In genomic region chr13:95849501-95850007, GRCm38 (mm10) we compare ENCODE assay signal across 9 mouse cellular contexts. TPM values are rescaled to one million over a fixed set of nuclear protein-coding genes. Genes with fewer than 3 reads are reported as not detected.
A peak's percentile ranks its signal among the peaks of the same experiment; 100 is the strongest.
DNase-seq lines count a peak whose midpoint lies in the region; ATAC-seq lines count a peak whose summit lies in the region.
"Had no signal": no experiment of that assay in that cellular context is flagged by ENCODE, and none has a peak within 500 bp of the region (broad histone marks: within the 10 kb centered on the region; RNA-seq: fewer than 3 reads in every experiment).

No protein-coding gene starts in this region.

- peaks cover 16% of the 10 kb centered on the region for H3K4me1 ChIP-seq in hindbrain, embryonic 13.5 days (replicated peaks)
- H3K4me1 ChIP-seq in limb, embryonic 10.5 days, result peaks cover 23% of the 10 kb centered on the region
- H3K4me1 ChIP-seq: intestine, embryonic 15.5 days had no signal

- no peak overlapping the region for H3K4me3 ChIP-seq in hindbrain, embryonic 13.5 days
- H3K4me3 ChIP-seq in limb, embryonic 10.5 days, result no peak overlapping the region
- H3K4me3 ChIP-seq: intestine, embryonic 15.5 days had no signal

- peak; percentile 9 to 13 for DNase-seq in cerebellum, postnatal 25 days
- no peak for DNase-seq in cerebellum, adult 8-10 months
- DNase-seq in adrenal gland, postnatal 36 days, result peak; percentile 54 to 63
- DNase-seq in limb, embryonic 10.5 days (ENCODE audit: low spot score), result no peak
- DNase-seq in kidney, postnatal 10 days, result no peak
- no peak for DNase-seq in ovary, postnatal 36 days (ENCODE audit: low spot score)
- DNase-seq in gastrocnemius, adult 18-20 months (ENCODE audit: low spot score), result no peak

- no peaks in the 10 kb centered on the region for H3K27me3 ChIP-seq in hindbrain, embryonic 13.5 days
- no peaks in the 10 kb centered on the region for H3K27me3 ChIP-seq in limb, embryonic 10.5 days (ENCODE audit: low read depth, poor library complexity, severe bottlenecking)
- H3K27me3 ChIP-seq: intestine, embryonic 15.5 days had no signal

- WGBS in hindbrain, embryonic 13.5 days, result 50% methylated on average over 7 of the region's 7 CpGs
- 54% methylated on average over 7 of the region's 7 CpGs for WGBS in limb, embryonic 10.5 days

- H3K9me3 ChIP-seq in hindbrain, embryonic 13.5 days, result no peaks in the 10 kb centered on the region
- no peaks in the 10 kb centered on the region for H3K9me3 ChIP-seq in limb, embryonic 10.5 days (replicated peaks)
- H3K9me3 ChIP-seq: intestine, embryonic 15.5 days had no signal

- no peaks in the 10 kb centered on the region for H3K36me3 ChIP-seq in hindbrain, embryonic 13.5 days
- no peaks in the 10 kb centered on the region for H3K36me3 ChIP-seq in limb, embryonic 10.5 days
- H3K36me3 ChIP-seq: intestine, embryonic 15.5 days had no signal

- H3K4me2 ChIP-seq in hindbrain, embryonic 13.5 days, result 0 out of 2 replicates have a peak overlapping the region, but pooled peaks have one; percentile 8
- H3K4me2 ChIP-seq: intestine, embryonic 15.5 days had no signal

- peak; percentile 72; the same call in 1 of the 2 replicates for ATAC-seq in hindbrain, embryonic 13.5 days (ENCODE audit: low FRiP score)
- ATAC-seq: intestine, embryonic 15.5 days had no signal

- no peak overlapping the region for H3K27ac ChIP-seq in hindbrain, embryonic 13.5 days
- 0 out of 2 replicates have a peak overlapping the region, but pooled peaks have one; percentile 53 for H3K27ac ChIP-seq in limb, embryonic 10.5 days
- H3K27ac ChIP-seq: intestine, embryonic 15.5 days had no signal

- no peak overlapping the region for H3K9ac ChIP-seq in hindbrain, embryonic 13.5 days
- H3K9ac ChIP-seq: intestine, embryonic 15.5 days had no signal

RNA-seq across cellular contexts. Expression of gene Iqgap2, which starts 42.2 kb away (rescaled TPM):
- total RNA-seq in adrenal gland, postnatal 36 days (2021), result 100 to 1,000 TPM; 149 to 229 TPM
- polyA plus RNA-seq in hindbrain, embryonic 13.5 days (2015; fragmentation: Nextera tagmentation; extraction: Ambion mirVana), result 5.4 and 5.9 TPM in 2 replicates
- 7.1 and 9.7 TPM in 2 replicates for polyA plus RNA-seq in limb, embryonic 10.5 days (2016; fragmentation: Nextera tagmentation; extraction: Ambion mirVana)
- 1 to 10 TPM; 1.0 to 1.5 TPM for total RNA-seq in gastrocnemius, adult 18-20 months (2021)

Comparison
In these comparisons a context has a peak if more than half of its experiments do, and no peak if none do; other contexts are left out.
1. DNase-seq: peak in cerebellum, postnatal 25 days (2 of 2) and adrenal gland, postnatal 36 days (2 of 2); none in cerebellum, adult 8-10 months (single experiment), limb, embryonic 10.5 days (single experiment), kidney, postnatal 10 days (single experiment), ovary, postnatal 36 days (single experiment) and gastrocnemius, adult 18-20 months (single experiment).
2. RNA of gene Iqgap2, which starts 42.2 kb away (total RNA-seq): 149 to 229 TPM in adrenal gland, postnatal 36 days; 1.0 to 1.5 TPM in gastrocnemius, adult 18-20 months; every median in the first group is over 10 times any median in the second.